Mouse (Mus musculus): ENCODE measurements at regions not wholly inside any gene's neighbourhood (a gene's known extent, or its start where the extent isn't known, plus 50 kb on each side); places are given as distances from the start of the nearest gene placed in this dataset.

- ATAC-seq (ENCODE audit: poor library complexity, severe bottlenecking), result no peak
Observed at GRCm38 (mm10) chr2:106256012-106256411, 252.7 kb upstream of the Dnajc24 start.

DNA sequence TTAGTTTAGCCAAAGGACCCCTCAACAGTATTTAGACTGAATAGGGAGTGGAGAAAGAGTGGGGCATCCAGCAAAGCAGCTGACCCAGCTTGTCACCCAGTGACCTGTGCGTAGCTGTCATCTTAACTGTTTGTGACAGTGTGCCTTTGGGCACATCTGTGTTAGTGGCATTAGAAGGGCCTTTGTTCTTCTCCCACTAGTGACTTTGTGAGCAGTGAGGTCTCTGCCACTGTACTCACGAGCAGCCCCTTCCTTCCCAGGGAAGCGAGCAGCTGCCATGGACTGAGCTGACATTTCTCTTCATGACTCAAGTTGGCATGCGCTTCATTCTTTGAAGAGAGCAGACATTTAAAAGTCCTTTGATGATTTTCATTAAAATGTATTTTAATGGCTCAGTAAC lies 231.0 kb upstream of the Dnajc24 start:
- no peak for ATAC-seq (ENCODE audit: poor library complexity, severe bottlenecking)

GRCm38 (mm10) chr2:106231136-106231535 lies 227.8 kb upstream of the Dnajc24 start:
- no peak for ATAC-seq (ENCODE audit: poor library complexity, severe bottlenecking)

- ATAC-seq (ENCODE audit: poor library complexity, severe bottlenecking), result no peak
Observed at GRCm38 (mm10) chr2:106230021-106230420, 226.7 kb upstream of the Dnajc24 start.

- ATAC-seq (ENCODE audit: poor library complexity, severe bottlenecking), result no peak
Observed at GRCm38 (mm10) chr2:106228249-106228648, 224.9 kb upstream of the Dnajc24 start.

DNA sequence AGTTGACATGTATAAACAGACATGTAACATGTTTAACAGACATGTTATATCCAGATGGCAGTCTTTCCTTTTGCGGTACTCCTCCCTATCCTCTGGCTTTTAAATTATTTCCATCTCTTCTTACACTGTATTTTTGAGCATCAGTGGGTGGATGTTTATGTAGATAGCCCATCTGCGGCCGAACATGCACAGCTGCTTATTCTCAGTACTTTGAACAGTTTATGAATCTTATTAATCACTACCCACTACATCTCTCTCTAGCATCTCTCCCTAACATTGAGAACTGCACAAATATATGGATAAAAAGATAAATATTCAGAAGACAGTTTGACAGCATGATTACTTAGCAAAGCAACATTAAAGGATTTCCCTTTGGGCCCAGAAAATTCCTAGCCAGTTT lies 212.8 kb upstream of the Dnajc24 start:
- no peak for ATAC-seq (ENCODE audit: poor library complexity, severe bottlenecking)

- no peak for ATAC-seq (ENCODE audit: poor library complexity, severe bottlenecking)
Observed at GRCm38 (mm10) chr2:106213740-106214139, 210.4 kb upstream of the Dnajc24 start.

DNA sequence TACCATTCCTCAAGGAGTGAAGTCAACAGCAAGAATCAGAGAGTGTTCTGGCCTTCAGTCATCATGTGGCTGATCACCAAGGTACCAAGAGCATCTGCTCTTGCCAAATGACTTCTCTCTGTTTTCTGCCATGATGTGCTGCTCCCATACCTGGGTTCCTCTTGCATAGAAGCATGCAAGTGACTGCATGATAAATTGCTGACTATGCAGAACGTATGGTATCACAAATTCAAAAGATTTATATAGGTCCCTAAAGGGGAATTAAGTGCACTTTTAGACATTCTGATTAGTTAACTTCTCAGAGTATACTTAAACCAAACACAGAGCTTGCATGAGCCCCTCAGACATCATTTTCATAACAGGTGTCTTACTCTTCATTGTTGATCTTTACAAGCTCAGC lies 207.4 kb upstream of the Dnajc24 start:
- ATAC-seq (ENCODE audit: poor library complexity, severe bottlenecking), result no peak

- ATAC-seq (ENCODE audit: poor library complexity, severe bottlenecking), result no peak
Observed at GRCm38 (mm10) chr2:106208767-106209250, 205.5 kb upstream of the Dnajc24 start.

DNA sequence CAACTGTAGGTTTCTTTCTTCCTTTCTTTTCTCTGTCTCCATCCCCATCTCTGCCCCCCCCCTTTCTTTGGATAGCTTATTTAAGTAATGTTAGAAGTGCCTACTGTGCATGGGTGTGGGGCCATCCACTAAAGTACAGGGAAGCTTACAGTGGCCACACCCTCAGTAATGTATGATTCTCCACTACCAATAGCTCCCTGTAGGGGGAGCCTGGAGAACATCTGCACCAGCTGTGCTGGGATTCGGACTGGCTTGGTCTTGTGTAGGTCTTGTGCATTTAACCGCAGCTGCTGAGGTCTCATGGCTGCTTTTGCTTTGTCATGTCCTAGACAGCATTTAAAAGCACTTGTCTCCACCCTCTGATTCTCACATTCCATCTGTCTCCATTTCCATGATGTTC lies 196.8 kb upstream of the Dnajc24 start:
- ATAC-seq (ENCODE audit: poor library complexity, severe bottlenecking), result no peak

DNA sequence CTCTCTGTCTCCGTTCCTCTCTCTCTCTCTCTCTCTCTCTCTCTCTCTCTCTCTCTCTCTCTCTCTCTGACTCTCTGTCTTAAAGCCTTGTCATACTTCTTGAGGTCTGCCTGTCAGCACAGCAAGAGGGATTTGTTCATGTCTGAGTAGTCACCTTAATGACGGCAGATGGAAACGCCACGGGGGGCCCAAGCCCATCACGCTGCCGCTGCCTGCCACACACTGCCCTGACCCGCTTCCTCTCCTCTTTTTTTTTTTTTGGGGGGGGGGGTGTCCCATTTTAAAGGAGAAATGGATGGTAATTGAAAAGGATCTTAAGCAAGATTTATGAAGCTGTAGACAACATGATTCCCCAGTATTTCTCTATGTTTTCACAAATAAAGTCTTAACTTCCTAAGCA lies 191.8 kb upstream of the Dnajc24 start:
- no peak for ATAC-seq (ENCODE audit: poor library complexity, severe bottlenecking)

- no peak for ATAC-seq (ENCODE audit: poor library complexity, severe bottlenecking)
Observed at GRCm38 (mm10) chr2:106194369-106195023, 191.1 kb upstream of the Dnajc24 start.

DNA sequence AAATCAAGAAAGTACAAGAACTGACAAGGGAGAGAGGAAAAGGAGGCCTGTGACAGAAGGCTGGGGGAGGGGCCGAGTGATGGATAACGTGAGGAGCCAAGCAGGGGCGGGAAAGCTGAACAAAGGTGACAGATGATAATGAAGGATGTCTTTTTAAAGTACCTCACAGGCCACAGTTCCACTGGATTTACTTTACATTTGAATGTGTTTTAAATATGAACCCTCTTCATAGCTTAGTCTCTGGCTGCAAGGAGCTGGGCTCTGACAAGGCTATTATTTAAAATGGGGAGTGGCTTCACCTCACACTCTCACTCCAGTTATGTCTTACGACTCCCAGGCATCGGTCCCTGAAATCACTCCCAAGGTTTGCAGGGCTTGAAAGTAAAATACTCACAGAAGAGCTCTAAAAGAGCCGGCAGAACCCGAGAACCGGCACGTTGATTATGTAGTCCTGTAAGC lies 190.6 kb upstream of the Dnajc24 start:
- no peak for ATAC-seq (ENCODE audit: poor library complexity, severe bottlenecking)

- ATAC-seq (ENCODE audit: poor library complexity, severe bottlenecking), result no peak
Observed at GRCm38 (mm10) chr2:106190579-106191322, 187.4 kb upstream of the Dnajc24 start.

DNA sequence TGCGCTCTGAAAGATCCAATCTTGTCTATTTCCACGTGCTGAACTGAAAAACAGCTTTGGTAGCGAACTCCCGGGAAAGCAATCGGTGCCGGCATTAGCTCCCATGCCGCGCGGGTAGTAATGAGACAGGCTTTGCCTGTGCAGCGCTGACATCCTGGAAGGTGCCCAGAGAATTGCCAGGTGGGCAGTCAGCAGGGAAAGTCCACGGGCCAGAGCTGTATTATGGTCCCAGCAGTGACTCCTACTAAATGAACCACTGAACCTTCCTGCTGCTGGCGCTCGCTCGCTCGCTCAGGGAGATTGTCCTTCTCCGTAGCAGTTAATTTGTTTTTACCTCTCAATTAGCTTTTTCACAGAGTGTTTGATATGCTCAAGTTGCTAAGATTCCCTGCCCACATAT lies 180.3 kb upstream of the Dnajc24 start:
- no peak for ATAC-seq (ENCODE audit: poor library complexity, severe bottlenecking)

GRCm38 (mm10) chr2:106182051-106182450 lies 178.7 kb upstream of the Dnajc24 start:
- ATAC-seq (ENCODE audit: poor library complexity, severe bottlenecking), result no peak

- ATAC-seq (ENCODE audit: poor library complexity, severe bottlenecking), result no peak
Observed at GRCm38 (mm10) chr2:106162681-106163080, 159.3 kb upstream of the Dnajc24 start.

GRCm38 (mm10) chr2:106161877-106162276 lies 158.5 kb upstream of the Dnajc24 start:
- no peak for ATAC-seq (ENCODE audit: poor library complexity, severe bottlenecking)

DNA sequence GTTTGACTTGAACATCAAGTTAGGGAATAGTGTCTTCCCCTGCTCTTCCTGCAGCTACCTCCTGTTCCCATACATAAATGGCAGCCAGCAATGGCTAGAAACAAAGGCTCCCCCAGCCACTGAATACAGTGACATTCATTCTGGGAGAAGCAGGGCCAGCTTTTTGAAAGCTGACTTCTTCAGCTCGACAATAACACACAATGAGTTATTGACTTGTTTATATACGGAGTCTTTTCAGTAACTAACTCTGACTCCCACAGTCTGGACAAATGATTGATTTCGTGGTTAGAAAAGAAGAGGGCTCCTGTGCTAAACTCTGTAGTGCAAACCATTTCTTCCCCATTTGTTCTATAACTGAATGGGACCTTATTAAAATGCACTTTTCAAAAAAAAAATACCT lies 146.4 kb upstream of the Dnajc24 start:
- ATAC-seq (ENCODE audit: poor library complexity, severe bottlenecking), result no peak

- no peak for ATAC-seq (ENCODE audit: poor library complexity, severe bottlenecking)
Observed at GRCm38 (mm10) chr2:106140931-106141330, 137.6 kb upstream of the Dnajc24 start.

DNA sequence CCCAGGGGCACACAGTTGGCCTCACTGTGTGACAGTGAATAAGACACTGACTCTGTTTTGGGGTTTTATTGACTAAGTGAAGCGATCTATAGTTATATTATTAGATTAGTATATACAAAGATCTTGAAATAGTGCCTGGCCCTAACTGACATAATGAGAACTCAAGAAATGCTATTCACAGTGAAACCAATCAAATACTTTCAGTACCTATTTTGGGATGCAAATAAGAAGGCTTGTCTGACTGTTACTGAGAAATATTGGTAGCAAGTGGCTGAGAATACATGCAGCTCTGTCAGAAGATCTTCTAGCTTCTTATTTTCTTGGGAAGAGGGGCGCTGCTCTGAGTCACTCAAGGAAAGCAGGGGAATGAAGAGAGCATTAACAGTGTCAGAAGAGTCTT lies 97.7 kb upstream of the Dnajc24 start:
- no peak for ATAC-seq (ENCODE audit: poor library complexity, severe bottlenecking)

- ATAC-seq (ENCODE audit: poor library complexity, severe bottlenecking), result no peak
Observed at GRCm38 (mm10) chr2:106086121-106086520, 82.8 kb upstream of the Dnajc24 start.

All from megakaryocyte, adult 5-6 weeks (primary cell).